Mouse (Mus musculus): ENCODE measurements at regions not wholly inside any gene's neighbourhood (a gene's known extent, or its start where the extent isn't known, plus 50 kb on each side); places are given as distances from the start of the nearest gene placed in this dataset.

DNA sequence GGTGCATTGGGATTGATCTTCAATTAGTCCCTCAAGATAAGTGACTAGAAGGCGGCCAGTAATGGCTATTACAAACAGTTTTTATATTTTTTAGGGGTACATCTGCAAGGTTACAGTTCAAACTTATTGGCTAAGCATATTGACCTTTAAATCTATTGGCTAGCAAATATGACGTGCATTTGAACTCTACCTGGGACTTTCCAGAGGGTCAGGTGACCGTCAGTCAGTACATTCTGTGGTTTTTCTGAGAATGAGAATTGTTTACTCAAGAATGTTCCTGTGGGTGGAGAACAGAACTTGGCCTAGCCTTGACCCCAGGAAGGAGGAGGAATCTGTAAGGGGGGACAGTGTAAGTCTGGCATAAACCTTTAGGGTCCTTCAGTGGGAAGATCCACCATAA lies 346.5 kb downstream of the 1810013L24Rik start:
- Histone ChIP-seq H3K27ac (ENCODE audit: insufficient read depth, low read depth, low read length) (no peak overlapping the region), H3K27me3 (replicated peaks; ENCODE audit: control insufficient read depth, insufficient read depth, low read length) (no peaks in the 10 kb centered on the region), H3K36me3 (ENCODE audit: control insufficient read depth, insufficient read depth, low read length) (no peaks in the 10 kb centered on the region), H3K4me3 (ENCODE audit: insufficient read depth, low read depth, low read length) (no peak overlapping the region), H3K4me1 (ENCODE audit: control insufficient read depth, insufficient read depth, low read length) (no peaks in the 10 kb centered on the region)
- DNase-seq, result peak; percentile 38
- WGBS, result 55% methylated on average over 3 of the region's 3 CpGs
- TF ChIP-seq POLR2A (IDR thresholded peaks at IDR 0.05; ENCODE audit: low read depth, low read length), result no peak
- TF ChIP-seq CTCF (conservative IDR thresholded peaks at IDR 0.05; ENCODE audit: insufficient read depth, insufficient read length, low read depth, low read length), result no peak

DNA sequence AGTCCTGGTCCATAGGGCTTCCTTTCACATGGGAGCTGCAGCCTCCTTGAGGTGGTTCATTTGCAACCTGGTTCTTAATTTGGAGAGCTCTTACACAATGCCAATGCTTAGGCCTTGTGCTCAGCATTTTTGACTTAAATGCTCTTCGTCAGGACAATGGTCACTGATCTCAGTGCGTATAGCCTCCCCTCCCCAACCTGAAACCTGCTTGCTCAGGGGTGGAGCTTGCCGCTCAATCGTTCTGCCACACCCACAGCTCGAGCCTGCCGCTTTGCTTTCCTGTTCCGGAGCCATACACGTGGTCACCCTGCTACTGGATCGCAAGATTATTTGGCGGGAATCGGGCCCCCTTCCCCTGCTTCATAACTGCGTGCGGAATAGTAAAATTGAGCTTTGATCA lies 365.9 kb downstream of the 1810013L24Rik start:
- no peak overlapping the region for H3K4me3 ChIP-seq (ENCODE audit: insufficient read depth, low read depth, low read length)
- TF ChIP-seq CTCF (conservative IDR thresholded peaks at IDR 0.05; ENCODE audit: insufficient read depth, insufficient read length, low read depth, low read length) (no peak), POLR2A (IDR thresholded peaks at IDR 0.05; ENCODE audit: low read depth, low read length) (no peak)
- no peak for DNase-seq
- 48% methylated on average over 13 of the region's 13 CpGs for WGBS
- H3K27me3 ChIP-seq (replicated peaks; ENCODE audit: control insufficient read depth, insufficient read depth, low read length), result no peaks in the 10 kb centered on the region
- H3K27ac ChIP-seq (ENCODE audit: insufficient read depth, low read depth, low read length), result no peak overlapping the region
- H3K36me3 ChIP-seq (ENCODE audit: control insufficient read depth, insufficient read depth, low read length), result no peaks in the 10 kb centered on the region
- H3K4me1 ChIP-seq (ENCODE audit: control insufficient read depth, insufficient read depth, low read length), result no peaks in the 10 kb centered on the region

DNA sequence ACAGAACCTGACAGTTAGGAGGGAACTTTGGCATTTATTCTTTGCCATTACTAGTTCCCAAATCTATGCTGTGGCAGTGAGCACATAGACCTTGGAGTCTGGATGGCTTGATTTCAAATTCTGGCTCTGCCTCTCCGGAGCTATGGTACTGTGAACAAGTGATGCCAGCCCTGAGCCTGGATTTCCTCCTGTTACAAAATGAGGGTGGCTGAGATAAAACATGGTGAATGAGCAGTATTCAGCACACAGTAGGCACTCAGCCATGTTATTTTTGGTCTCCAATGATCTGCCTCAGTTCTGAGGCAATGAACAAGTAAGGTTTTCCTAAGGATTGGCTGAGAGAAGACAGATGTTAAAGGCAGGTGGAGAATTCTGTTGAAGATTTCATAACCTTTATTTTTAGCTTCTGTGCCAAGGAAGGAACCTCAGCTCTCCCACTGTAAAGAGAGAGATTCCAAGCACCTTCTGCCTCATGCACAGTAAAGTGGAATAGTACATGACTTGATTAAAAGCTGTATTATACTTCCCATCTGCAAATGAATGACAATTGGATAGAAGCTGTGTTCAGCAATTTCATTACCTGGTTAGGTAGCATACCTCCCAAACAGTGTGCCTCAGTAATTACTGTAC lies 369.1 kb downstream of the 1810013L24Rik start:
- no peak overlapping the region for H3K4me3 ChIP-seq (ENCODE audit: insufficient read depth, low read depth, low read length)
- WGBS, result 95% methylated on average over 1 of the region's 1 CpGs
- no peaks in the 10 kb centered on the region for H3K4me1 ChIP-seq (ENCODE audit: control insufficient read depth, insufficient read depth, low read length)
- no peaks in the 10 kb centered on the region for H3K36me3 ChIP-seq (ENCODE audit: control insufficient read depth, insufficient read depth, low read length)
- no peak overlapping the region for H3K27ac ChIP-seq (ENCODE audit: insufficient read depth, low read depth, low read length)
- TF ChIP-seq POLR2A (IDR thresholded peaks at IDR 0.05; ENCODE audit: low read depth, low read length), result no peak
- no peak for TF ChIP-seq CTCF (conservative IDR thresholded peaks at IDR 0.05; ENCODE audit: insufficient read depth, insufficient read length, low read depth, low read length)
- H3K27me3 ChIP-seq (replicated peaks; ENCODE audit: control insufficient read depth, insufficient read depth, low read length), result no peaks in the 10 kb centered on the region
- DNase-seq, result no peak

DNA sequence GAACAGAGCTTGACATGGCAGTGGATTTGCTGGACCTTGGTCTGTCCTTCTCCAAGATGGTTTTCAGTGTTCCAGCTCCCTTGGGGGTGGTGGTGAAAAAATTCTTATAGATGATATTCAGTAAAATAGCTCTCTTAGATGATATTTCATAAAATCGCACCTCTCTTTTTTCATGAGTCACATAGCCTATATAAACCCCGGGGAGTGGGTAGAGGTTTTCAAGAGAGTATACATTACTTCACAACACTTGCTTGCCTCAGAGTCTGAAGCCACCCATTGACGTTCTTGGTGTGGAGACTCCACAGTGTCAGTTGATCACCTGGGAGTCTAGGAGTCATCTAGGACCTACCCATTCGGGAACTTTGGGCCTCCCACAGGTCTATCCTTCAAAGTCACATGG lies 378.7 kb downstream of the 1810013L24Rik start:
- no peak for TF ChIP-seq CTCF (conservative IDR thresholded peaks at IDR 0.05; ENCODE audit: insufficient read depth, insufficient read length, low read depth, low read length)
- no peak for TF ChIP-seq POLR2A (IDR thresholded peaks at IDR 0.05; ENCODE audit: low read depth, low read length)

DNA sequence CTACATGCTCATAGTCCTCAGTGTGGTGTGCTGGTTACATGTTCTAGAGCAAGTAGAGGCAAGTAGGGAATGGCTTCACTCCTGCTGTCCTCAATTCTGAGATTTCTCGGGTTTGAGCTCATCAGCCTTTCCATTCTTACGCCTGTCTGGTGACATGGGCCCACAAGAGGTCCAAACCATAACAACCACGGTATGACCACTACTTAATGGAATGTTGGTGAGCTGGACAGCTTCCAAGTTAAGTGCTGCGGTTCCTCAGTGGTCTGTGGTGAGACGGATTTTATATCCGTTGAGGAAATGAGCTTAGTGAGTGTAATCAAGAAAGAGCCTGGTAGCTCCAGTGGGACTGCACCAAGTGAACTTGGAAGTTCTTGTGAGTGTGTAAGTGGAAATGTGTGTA lies 381.6 kb downstream of the 1810013L24Rik start:
- no peak for DNase-seq
- 63% methylated on average over 6 of the region's 6 CpGs for WGBS
- H3K36me3 ChIP-seq (ENCODE audit: control insufficient read depth, insufficient read depth, low read length), result no peaks in the 10 kb centered on the region
- H3K4me3 ChIP-seq (ENCODE audit: insufficient read depth, low read depth, low read length), result no peak overlapping the region
- H3K27me3 ChIP-seq (replicated peaks; ENCODE audit: control insufficient read depth, insufficient read depth, low read length), result no peaks in the 10 kb centered on the region; the same call in 1 of the 2 replicates
- no peak for TF ChIP-seq CTCF (conservative IDR thresholded peaks at IDR 0.05; ENCODE audit: insufficient read depth, insufficient read length, low read depth, low read length)
- H3K4me1 ChIP-seq (ENCODE audit: control insufficient read depth, insufficient read depth, low read length), result no peaks in the 10 kb centered on the region
- H3K27ac ChIP-seq (ENCODE audit: insufficient read depth, low read depth, low read length), result no peak overlapping the region

More for the DNA sequence above, 378.7 kb downstream of the 1810013L24Rik start:
- DNase-seq, result no peak
- H3K4me3 ChIP-seq (ENCODE audit: insufficient read depth, low read depth, low read length), result no peak overlapping the region
- H3K4me1 ChIP-seq (ENCODE audit: control insufficient read depth, insufficient read depth, low read length), result no peaks in the 10 kb centered on the region
- H3K27ac ChIP-seq (ENCODE audit: insufficient read depth, low read depth, low read length), result no peak overlapping the region
- no peaks in the 10 kb centered on the region; the same call in 1 of the 2 replicates for H3K27me3 ChIP-seq (replicated peaks; ENCODE audit: control insufficient read depth, insufficient read depth, low read length)
- H3K36me3 ChIP-seq (ENCODE audit: control insufficient read depth, insufficient read depth, low read length), result no peaks in the 10 kb centered on the region
- WGBS, result 91% methylated on average over 4 of the region's 4 CpGs

DNA sequence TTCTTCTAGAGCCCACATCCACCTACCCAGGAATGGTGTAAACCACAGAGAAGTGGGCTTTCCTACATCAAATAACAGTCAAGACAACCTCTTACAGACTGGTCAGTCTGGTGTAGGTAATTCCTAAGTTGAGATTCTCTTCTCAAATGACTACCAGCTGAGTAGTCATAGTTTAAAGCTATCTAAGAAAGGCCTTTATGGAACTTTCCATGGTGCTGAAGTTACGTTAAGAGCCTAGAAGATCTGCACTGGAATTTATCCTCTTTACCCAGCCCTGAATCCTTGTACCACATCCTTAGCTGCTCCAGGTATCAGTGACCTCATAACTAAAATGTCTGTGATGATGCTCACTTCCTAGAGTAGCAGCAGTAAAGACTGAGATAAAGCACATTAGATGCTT lies 385.2 kb downstream of the 1810013L24Rik start:
- H3K4me1 ChIP-seq (ENCODE audit: control insufficient read depth, insufficient read depth, low read length), result no peaks in the 10 kb centered on the region
- no peak for TF ChIP-seq CTCF (conservative IDR thresholded peaks at IDR 0.05; ENCODE audit: insufficient read depth, insufficient read length, low read depth, low read length)
- 40% methylated on average over 1 of the region's 1 CpGs for WGBS
- no peak overlapping the region for H3K4me3 ChIP-seq (ENCODE audit: insufficient read depth, low read depth, low read length)
- no peak for DNase-seq
- H3K27me3 ChIP-seq (replicated peaks; ENCODE audit: control insufficient read depth, insufficient read depth, low read length), result no peaks in the 10 kb centered on the region; the same call in 1 of the 2 replicates
- no peak overlapping the region for H3K27ac ChIP-seq (ENCODE audit: insufficient read depth, low read depth, low read length)
- no peaks in the 10 kb centered on the region for H3K36me3 ChIP-seq (ENCODE audit: control insufficient read depth, insufficient read depth, low read length)

DNA sequence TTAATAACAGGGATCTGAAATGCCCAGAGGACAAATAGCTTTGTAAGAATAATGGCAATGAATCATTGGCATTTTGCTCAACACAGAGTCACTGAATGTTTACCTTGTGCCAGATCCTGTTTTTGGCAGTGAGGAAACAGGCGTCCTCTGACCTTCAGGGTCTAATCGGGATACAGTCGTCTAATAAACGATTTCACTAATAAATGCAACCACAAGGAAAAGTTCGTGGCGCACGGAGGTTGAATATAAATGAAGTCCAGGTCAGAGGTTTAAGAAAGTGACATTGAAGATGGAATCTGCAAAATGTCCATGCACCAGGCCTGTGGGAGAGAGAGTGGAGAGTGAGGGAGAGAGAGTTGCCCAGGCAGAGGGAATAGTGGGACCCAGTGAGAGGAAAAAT lies 387.5 kb downstream of the 1810013L24Rik start:
- 73% methylated on average over 7 of the region's 7 CpGs for WGBS
- TF ChIP-seq POLR2A (IDR thresholded peaks at IDR 0.05; ENCODE audit: low read depth, low read length) (no peak), CTCF (conservative IDR thresholded peaks at IDR 0.05; ENCODE audit: insufficient read depth, insufficient read length, low read depth, low read length) (no peak)
- H3K27ac ChIP-seq (ENCODE audit: insufficient read depth, low read depth, low read length), result no peak overlapping the region
- H3K27me3 ChIP-seq (replicated peaks; ENCODE audit: control insufficient read depth, insufficient read depth, low read length), result no peaks in the 10 kb centered on the region
- DNase-seq, result no peak
- no peaks in the 10 kb centered on the region for H3K4me1 ChIP-seq (ENCODE audit: control insufficient read depth, insufficient read depth, low read length)
- H3K4me3 ChIP-seq (ENCODE audit: insufficient read depth, low read depth, low read length), result no peak overlapping the region
- H3K36me3 ChIP-seq (ENCODE audit: control insufficient read depth, insufficient read depth, low read length), result no peaks in the 10 kb centered on the region

Data from kidney, adult 2 months (tissue).